Mouse (Mus musculus): ENCODE results near the gene Gm47959.
"Not testable (repeated sequence)": the region's sequence is repeated elsewhere in the genome, so short reads cannot be mapped to it uniquely, and the experiment has no call there.

The Gm47959 gene

DNA sequence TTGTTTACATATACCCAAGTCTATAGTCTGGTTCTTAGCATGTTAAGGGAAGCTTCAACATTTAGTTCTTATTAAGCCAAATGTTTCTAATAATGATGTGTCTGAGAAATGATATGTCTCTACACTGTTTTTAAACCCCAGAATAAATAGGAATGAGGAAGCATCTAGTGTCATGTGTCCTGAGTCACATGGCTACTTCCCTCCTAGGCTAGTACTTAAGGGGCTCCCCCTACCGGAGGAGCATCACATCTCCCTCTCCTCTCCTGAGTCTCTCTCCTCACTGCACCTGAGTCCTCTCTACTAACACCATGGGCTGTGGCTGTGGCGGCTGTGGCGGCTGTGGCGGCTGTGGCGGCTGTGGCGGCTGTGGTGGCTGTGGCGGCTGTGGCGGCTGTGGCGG, at the start of gene Gm47959:
Gene Gm47959 (plus strand): TSS at position 243 of the 400 bp plus-strand sequence.
- DNase-seq = not testable (repeated sequence)

- DNase-seq = not testable (repeated sequence)
These were observed 44.4 kb upstream of the Gm47959 start, which contains the start of gene Gm7544 for GRCm38 (mm10) chr1:82955913-82956312. TSS of gene Gm7544 (minus strand) at chr1:82956013.

GRCm38 (mm10) chr1:82959870-82960385, 40.4 kb upstream of the Gm47959 start, which contains the start of gene Gm47955:
TSS of gene Gm47955 (plus strand) at chr1:82960286.
- no peak for DNase-seq

- DNase-seq = no peak
These were observed 33.9 kb upstream of the Gm47959 start for GRCm38 (mm10) chr1:82966413-82966812.

DNA sequence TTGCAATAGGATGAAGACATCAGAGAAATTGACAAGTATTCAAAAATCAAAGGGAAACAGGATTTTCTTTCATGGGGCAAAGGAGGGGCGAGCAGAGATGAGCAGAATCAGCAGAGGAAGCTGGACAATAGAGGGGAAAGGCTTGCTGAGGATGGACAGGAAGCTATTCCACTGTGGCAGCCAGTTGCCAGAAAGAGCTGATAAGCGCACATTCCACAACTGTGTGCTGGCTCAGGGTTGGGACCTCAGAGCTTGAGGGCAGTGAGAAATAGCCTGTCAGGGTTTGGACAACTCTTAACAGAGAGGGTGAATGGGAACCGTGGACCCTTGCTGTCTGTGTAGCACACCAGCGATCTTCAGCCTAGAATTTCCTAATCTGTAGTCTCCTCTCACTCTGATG, 28.3 kb upstream of the Gm47959 start:
- DNase-seq = no peak

- no peak for DNase-seq
These were observed 27.1 kb upstream of the Gm47959 start for GRCm38 (mm10) chr1:82973244-82973643.

GRCm38 (mm10) chr1:82973901-82974300, 26.4 kb upstream of the Gm47959 start:
- DNase-seq = no peak

DNA sequence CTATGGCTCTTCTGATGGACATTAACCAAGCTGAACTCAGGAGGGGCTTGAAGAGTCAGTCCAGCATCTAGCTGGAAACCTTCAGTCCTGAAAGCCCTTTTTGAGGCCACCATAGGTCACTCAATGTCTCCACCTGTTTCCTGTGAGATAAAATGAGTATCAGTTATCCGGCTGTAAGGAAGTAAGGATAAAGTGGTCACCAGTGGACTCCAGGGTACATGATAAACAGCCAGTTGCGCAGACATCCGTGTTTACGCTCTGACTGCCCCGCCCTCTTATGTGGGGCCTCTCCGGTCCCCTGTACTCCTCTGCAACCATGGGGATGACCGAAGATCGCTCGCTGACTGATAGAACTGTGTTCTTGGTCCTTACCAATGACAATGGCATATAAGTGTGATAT, 26.0 kb upstream of the Gm47959 start:
- DNase-seq = no peak

GRCm38 (mm10) chr1:82975750-82976149, 24.6 kb upstream of the Gm47959 start:
- no peak for DNase-seq

DNA sequence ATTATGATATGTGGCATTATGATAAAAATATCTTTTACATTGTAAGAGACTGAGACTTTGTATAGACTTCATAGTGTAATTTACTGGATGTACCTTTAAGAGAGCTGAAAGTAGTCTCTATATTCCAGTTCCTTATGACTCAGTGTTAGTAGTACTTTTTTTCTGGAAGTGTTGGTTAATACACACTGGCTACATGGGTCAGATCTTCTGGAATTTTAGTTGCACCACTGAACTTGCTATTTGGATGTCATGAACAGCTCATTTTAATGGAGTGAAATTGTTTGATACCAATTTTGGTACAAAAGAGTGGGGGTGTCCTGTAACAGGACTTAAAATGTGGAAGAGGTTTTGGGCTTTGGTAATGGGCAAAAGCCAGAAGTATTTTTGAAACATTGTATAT, 22.5 kb upstream of the Gm47959 start:
- DNase-seq = no peak

DNA sequence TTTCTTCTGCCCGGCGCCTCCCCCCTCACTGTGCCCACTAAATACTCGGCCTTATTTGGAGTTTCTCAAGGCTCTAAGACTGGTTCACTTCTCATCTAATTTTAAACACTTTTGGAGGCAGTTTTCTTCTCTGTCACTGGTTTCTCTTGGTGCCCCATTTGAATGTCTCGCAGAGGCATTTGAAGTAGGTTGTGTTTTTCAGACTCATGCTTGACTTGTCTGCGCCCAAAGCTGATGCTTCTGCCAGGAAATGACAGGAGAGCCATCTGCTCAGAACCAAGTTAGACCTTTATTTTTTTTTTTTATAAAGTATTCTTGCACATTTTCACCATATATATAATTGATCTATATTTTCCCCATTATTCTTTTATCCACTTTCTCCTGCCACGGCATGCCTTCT, 13.6 kb upstream of the Gm47959 start:
- DNase-seq = no peak

GRCm38 (mm10) chr1:82987530-82988198, 12.7 kb upstream of the Gm47959 start:
- DNase-seq = no peak

DNA sequence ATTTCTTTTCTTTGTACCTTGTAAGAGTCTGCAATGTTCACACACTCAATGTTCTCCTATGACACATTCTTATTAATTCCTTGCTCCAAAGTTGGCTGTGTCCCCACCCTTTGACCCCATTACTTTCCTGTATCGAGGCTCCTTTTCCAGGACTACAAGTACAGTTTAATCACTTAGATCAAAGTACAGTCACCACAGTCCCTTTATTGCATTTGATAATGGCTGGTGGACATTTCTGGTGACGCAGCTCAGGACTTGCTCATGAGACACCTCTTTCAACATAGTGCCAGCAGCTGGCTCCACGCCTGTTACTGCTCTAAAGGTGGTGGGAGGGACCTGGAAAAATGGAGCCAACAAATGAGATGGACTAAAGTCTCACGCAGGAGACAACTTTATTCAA, 9.3 kb upstream of the Gm47959 start:
- no peak for DNase-seq

DNA sequence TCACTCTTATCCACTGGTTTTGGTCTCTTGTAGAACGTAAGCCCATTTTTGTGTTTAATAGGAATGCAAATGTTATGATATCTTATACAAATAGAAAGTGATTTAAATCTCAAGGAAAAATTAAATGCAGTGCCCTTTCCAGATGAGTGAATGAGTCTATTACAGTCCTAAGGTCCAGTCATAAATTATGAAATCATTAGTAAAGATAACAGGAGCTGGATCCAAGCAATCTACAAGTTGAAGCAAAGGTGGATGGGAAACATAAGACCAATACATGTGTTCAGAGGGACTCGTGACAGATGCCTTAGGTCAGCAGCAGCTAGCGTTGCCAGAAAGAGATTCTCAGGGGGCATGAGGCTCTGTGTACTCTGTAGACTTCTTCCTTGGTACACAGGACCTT, 8.8 kb upstream of the Gm47959 start:
- DNase-seq = no peak

DNA sequence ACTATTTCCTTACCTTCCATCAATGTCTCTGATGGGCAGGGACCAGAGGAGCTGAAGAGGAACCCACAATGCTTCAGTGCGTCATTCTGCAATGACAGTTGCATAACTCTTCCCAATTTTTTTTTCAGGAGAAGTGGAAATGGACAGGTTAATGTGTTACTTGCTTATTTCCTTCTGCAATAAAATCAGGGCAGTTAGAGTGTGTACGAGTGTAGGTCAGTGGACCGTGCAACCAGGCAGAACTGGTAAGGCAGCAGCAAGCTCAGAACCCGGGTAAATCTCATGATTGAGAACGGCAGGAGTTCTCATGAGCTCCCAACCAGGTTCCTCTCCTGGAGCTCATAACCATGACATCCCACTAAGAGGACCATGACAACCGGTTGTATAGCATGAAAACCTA, 8.3 kb upstream of the Gm47959 start:
- DNase-seq = no peak

GRCm38 (mm10) chr1:82993947-82994346, 6.4 kb upstream of the Gm47959 start:
- no peak for DNase-seq

DNA sequence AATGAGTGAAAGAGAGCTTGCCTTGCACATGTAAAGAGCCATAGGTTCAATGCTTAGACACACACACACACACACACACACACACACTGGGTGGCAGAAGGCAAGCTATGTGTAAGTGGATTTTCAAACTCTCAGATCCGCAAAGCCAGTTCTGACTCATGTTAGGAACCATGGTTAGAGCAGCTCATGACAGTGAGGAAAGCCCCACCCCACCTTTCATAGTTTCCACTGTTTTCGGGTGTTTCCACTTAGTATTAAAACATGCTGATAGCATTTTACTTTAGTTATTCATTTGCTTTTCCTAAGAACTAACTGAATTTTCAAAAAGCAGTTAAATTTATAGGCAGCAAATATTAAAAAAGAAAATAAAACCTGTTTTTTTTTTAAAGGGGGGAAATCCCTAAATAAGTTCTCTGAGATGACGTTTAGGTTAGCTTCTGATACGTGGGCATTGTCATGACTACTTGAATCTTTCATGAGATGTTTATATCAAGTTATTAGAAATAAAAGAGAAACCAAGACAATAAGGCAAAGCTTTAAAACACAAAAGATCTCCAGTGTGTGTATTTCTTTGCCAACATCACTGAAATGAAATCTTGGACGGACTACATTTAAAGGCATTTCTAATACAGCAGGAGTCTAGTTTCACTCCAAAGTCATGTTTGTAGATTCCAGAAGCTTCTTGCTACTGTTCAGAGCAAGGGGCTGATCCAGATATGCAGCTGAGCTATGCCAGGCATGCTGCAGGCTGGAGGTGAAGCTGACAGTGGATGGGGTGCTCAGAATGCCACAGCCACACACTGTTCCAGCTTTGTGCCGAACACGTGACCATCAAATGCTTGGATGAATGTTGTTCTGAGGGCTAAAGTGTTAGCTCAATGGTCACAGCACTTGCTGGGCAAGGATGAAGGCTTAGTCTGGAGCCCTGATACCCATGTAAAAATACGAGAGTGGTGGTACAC, 6.2 kb downstream of the Gm47959 start:
- DNase-seq = no peak

DNA sequence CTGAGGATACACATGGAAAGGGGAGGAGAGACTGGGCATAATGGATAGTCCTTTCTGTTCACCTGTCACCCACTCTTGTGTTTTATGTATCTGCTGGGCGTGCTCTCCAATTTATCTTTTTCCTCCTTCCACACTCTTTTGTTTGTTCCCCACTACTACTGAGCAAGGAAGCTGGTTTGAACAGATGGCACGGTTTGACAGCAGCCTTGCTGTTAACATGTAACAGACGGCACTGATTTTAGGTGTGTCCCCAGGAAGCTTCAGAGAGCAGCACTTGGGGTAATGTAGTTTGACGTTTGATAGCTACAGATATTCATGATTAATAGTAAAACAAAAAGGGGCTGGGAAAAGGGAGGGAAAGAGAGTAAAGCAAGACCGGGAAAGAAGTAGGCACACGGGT, 7.1 kb downstream of the Gm47959 start:
- no peak for DNase-seq

GRCm38 (mm10) chr1:83014477-83014876, 14.1 kb downstream of the Gm47959 start:
- DNase-seq = no peak

GRCm38 (mm10) chr1:83015329-83015879, 15.1 kb downstream of the Gm47959 start:
- no peak for DNase-seq

DNA sequence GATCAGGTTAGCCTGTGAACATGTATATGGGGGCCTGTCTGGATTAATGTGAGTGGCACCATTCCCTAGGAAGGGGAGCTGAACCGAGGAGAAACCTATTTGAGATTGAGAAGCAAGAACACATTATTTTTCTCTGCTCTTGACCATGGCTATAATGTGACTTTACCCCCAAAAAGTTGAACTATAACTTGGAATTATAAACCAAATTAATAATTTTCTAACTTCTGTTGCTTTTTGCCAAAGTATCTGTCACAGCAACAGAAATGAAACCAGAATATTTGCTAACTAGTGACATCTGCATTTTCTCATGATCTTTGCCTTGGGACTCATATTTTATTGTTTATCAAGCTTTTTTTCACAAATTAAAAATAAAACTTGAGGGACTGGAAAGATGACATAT, 16.2 kb downstream of the Gm47959 start:
- DNase-seq = no peak

GRCm38 (mm10) chr1:83031950-83032349, 31.6 kb downstream of the Gm47959 start:
- no peak for DNase-seq

DNA sequence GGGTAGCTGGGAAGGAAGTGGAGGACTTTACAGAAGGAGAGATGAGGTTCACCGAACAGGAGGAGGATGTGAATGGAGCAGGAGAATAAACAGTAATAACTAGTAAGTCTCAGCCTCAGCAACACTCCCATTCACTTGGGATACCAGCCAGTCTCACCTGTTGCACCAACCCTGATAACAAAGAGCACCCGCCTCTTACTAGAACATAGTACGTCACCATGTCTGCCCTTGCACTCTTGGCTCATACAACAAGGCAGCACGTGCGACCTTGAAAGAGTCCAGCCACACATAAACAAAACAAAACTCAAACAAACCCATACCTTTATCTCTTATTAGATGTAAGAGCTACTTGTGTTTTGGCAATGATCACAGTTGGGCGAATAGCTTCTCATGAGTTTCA, 32.2 kb downstream of the Gm47959 start:
- no peak for DNase-seq

Data from right cerebral cortex, postnatal 25 days (tissue).